Mouse (Mus musculus) lung, postnatal 0 days (tissue): ENCODE measurements around the gene Trim30a.
"Not testable (repeated sequence)": the region's sequence is repeated elsewhere in the genome, so short reads cannot be mapped to it uniquely, and the experiment has no call there.

Experiments
- CTCF ChIP-seq: IDR thresholded peaks from 2 replicates; pipeline ENCODE4 v1.5.1; 2016; ENCODE audit warnings: antibody characterized with exemption, mild to moderate bottlenecking
- EP300 ChIP-seq: IDR thresholded peaks from 2 replicates; pipeline ENCODE4 v1.6.1; 2016; ENCODE audit warnings: antibody characterized with exemption, mild to moderate bottlenecking, control low read depth

GRCm38 (mm10) chr7:104507421-104508065 lies 42.5 kb upstream of the Trim30a start, which contains the start of gene Trim30d:
- not testable (repeated sequence) for TF ChIP-seq EP300
- peak; percentile 50 for TF ChIP-seq CTCF
